Mouse (Mus musculus) limb, embryonic 11.5 days (tissue): ENCODE measurements around the gene Gm10306. TPM values are rescaled to one million over a fixed set of nuclear protein-coding genes. Genes with fewer than 3 reads are reported as not detected.

Source experiments
- ATAC-seq: fragments of 200-750 bp; cut with Nextera tagmentation; 2 replicates; pipeline ENCODE4 v1.8.0; 2017; ENCODE audit warnings: low read depth; ENCODE audit not compliant: insufficient number of reproducible peaks, low FRiP score, low TSS enrichment
- DNase-seq: peaks from one replicate; pipeline ENCODE4 v3.0.0-alpha.2; 2015; ENCODE audit warnings: low spot score
- H3K27ac ChIP-seq: fragments of 300-500 bp; sonication (generic); replicated peaks from 2 replicates; pipeline ENCODE4 v1.5.1; 2014; ENCODE audit warnings: low read depth, mild to moderate bottlenecking, low read length
- H3K27me3 ChIP-seq: fragments of 300-500 bp; sonication (generic); 2 replicates; pipeline ENCODE4 v1.6.1; 2014; ENCODE audit warnings: mild to moderate bottlenecking, low read length, mixed read lengths; ENCODE audit not compliant: control insufficient read depth, insufficient read depth
- H3K36me3 ChIP-seq: fragments of 300-500 bp; sonication (generic); 2 replicates; pipeline ENCODE4 v1.6.1; 2014; ENCODE audit warnings: mild to moderate bottlenecking, low read length, moderate library complexity, mixed read lengths; ENCODE audit not compliant: control insufficient read depth, insufficient read depth
- H3K4me1 ChIP-seq: fragments of 300-500 bp; sonication (generic); 2 replicates; pipeline ENCODE4 v1.6.1; 2014; ENCODE audit warnings: low read length, mixed read lengths; ENCODE audit not compliant: control insufficient read depth, insufficient read depth
- H3K4me2 ChIP-seq: fragments of 300-500 bp; sonication (generic); 2 replicates; pipeline ENCODE4 v1.6.1; 2014; ENCODE audit warnings: low read depth, mild to moderate bottlenecking, moderate library complexity; ENCODE audit not compliant: severe bottlenecking
- H3K4me3 ChIP-seq: fragments of 300-500 bp; sonication (generic); 2 replicates; pipeline ENCODE4 v1.5.1; 2014; ENCODE audit warnings: low read depth, low read length
- H3K9ac ChIP-seq: fragments of 300-500 bp; sonication (generic); 2 replicates; pipeline ENCODE4 v1.6.1; 2014; ENCODE audit warnings: mild to moderate bottlenecking, low read length
- H3K9me3 ChIP-seq: fragments of 300-500 bp; sonication (generic); 2 replicates; pipeline ENCODE4 v1.6.1; 2016; ENCODE audit warnings: low read length; ENCODE audit not compliant: control insufficient read depth
- WGBS: fragments of 180-500 bp; shearing (Covaris S2); extraction: QIAGEN DNeasy Blood & Tissue Kit; methylation state at CpG from one replicate; pipeline ENCODE4 v1.1.7; 2014; 5-methylcytosine and 5-hydroxymethylcytosine counted together
- polyA plus RNA-seq: library from polyadenylated mRNA; unstranded; fragments of >200 nt; fragmentation: Nextera tagmentation; extraction: Ambion mirVana; gene quantifications from 2 replicates; pipeline ENCODE4 v1.2.1, GENCODE M21; 2014

The Gm10306 gene
- polyA plus RNA-seq, 1 experiment from 2014 or later: 0.40 TPM

GRCm38 (mm10) chr4:94592709-94593108, 36.4 kb downstream of the Gm10306 start:
- Histone ChIP-seq H3K4me2 (no peak overlapping the region), H3K36me3 (no peaks in the 10 kb centered on the region), H3K9ac (no peak overlapping the region), H3K27me3 (no peaks in the 10 kb centered on the region), H3K4me1 (no peaks in the 10 kb centered on the region), H3K9me3 (no peaks in the 10 kb centered on the region), H3K27ac (no peak overlapping the region), H3K4me3 (no peak overlapping the region)
- ATAC-seq: no peak
- no peak for DNase-seq

GRCm38 (mm10) chr4:94601395-94601794, 45.0 kb downstream of the Gm10306 start:
- H3K9me3 ChIP-seq: no peaks in the 10 kb centered on the region
- no peak for ATAC-seq
- no peak overlapping the region for H3K4me3 ChIP-seq
- H3K4me1 ChIP-seq: no peaks in the 10 kb centered on the region
- no peak overlapping the region for H3K4me2 ChIP-seq
- no peak overlapping the region for H3K9ac ChIP-seq
- no peak overlapping the region for H3K27ac ChIP-seq
- no peaks in the 10 kb centered on the region for H3K36me3 ChIP-seq
- H3K27me3 ChIP-seq: no peaks in the 10 kb centered on the region
- 82% methylated on average over 4 of the region's 4 CpGs for WGBS
- DNase-seq: no peak

GRCm38 (mm10) chr4:94602496-94603030, 46.2 kb downstream of the Gm10306 start:
- WGBS: under 1% methylated on average over 33 of the region's 33 CpGs

GRCm38 (mm10) chr4:94603031-94603629, 46.8 kb downstream of the Gm10306 start, which contains the start of gene Plaa:
Gene Plaa (minus strand): TSS chr4:94603244.
- peak within 1 kb of the TSS; percentile 91 for H3K4me3 ChIP-seq

More at GRCm38 (mm10) chr4:94602496-94603030, 46.2 kb downstream of the Gm10306 start:
- no peaks in the 10 kb centered on the region for H3K4me1 ChIP-seq
- peak overlapping the region; percentile 91 for H3K4me3 ChIP-seq
- H3K9me3 ChIP-seq: no peaks in the 10 kb centered on the region
- peak overlapping the region; percentile 93 for H3K9ac ChIP-seq
- DNase-seq (no peak), ATAC-seq (peak; percentile 73; the same call in 1 of the 2 replicates)
- peak overlapping the region; percentile 72 for H3K27ac ChIP-seq
- H3K27me3 ChIP-seq: no peaks in the 10 kb centered on the region
- H3K4me2 ChIP-seq: peak overlapping the region; percentile 61
- H3K36me3 ChIP-seq: no peaks in the 10 kb centered on the region

GRCm38 (mm10) chr4:94604452-94605019, 48.2 kb downstream of the Gm10306 start:
- no peak overlapping the region for H3K27ac ChIP-seq
- WGBS: 96% methylated on average over 2 of the region's 2 CpGs
- DNase-seq (no peak), ATAC-seq (no peak)
- H3K4me1 ChIP-seq: no peaks in the 10 kb centered on the region
- H3K9me3 ChIP-seq: no peaks in the 10 kb centered on the region
- no peaks in the 10 kb centered on the region for H3K36me3 ChIP-seq
- H3K4me3 ChIP-seq: no peak overlapping the region
- peak overlapping the region; percentile 61; the same call in 1 of the 2 replicates for H3K4me2 ChIP-seq
- H3K9ac ChIP-seq: no peak overlapping the region
- no peaks in the 10 kb centered on the region for H3K27me3 ChIP-seq

More at GRCm38 (mm10) chr4:94603031-94603629, 46.8 kb downstream of the Gm10306 start, which contains the start of gene Plaa:
- under 1% methylated on average over 61 of the region's 61 CpGs for whole genome bisulfite sequencing
- peak within 1 kb of the TSS; percentile 93 for H3K9ac ChIP-seq
- DNase-seq (peak; percentile 95), ATAC-seq (peak; percentile 98)
- no peaks in the 10 kb centered on the region for H3K36me3 ChIP-seq
- peak within 1 kb of the TSS; percentile 61 for H3K4me2 ChIP-seq
- no peaks in the 10 kb centered on the region for H3K4me1 ChIP-seq
- peak within 1 kb of the TSS; percentile 72 for H3K27ac ChIP-seq
- no peaks in the 10 kb centered on the region for H3K9me3 ChIP-seq
- H3K27me3 ChIP-seq: no peaks in the 10 kb centered on the region

GRCm38 (mm10) chr4:94605591-94605990, 49.2 kb downstream of the Gm10306 start:
- WGBS: 93% methylated on average over 2 of the region's 2 CpGs
- no peak for ATAC-seq
- no peak for DNase-seq
- Histone ChIP-seq H3K4me1 (no peaks in the 10 kb centered on the region), H3K9ac (no peak overlapping the region), H3K4me3 (no peak overlapping the region), H3K9me3 (no peaks in the 10 kb centered on the region), H3K27ac (no peak overlapping the region), H3K27me3 (no peaks in the 10 kb centered on the region), H3K36me3 (no peaks in the 10 kb centered on the region), H3K4me2 (no peak overlapping the region)

Other genes starting within 250 kb of the Gm10306 start
- 29.9 and 30.9 TPM in 2 replicates for gene Caap1, start 250 bp downstream of the Gm10306 start, polyA plus RNA-seq
- gene Plaa, start 46.7 kb downstream of the Gm10306 start, polyA plus RNA-seq: 86.0 and 96.5 TPM in 2 replicates
- 59.8 and 63.3 TPM in 2 replicates for gene Ift74, start 57.9 kb downstream of the Gm10306 start, polyA plus RNA-seq
- 1.2 and 1.3 TPM in 2 replicates for gene Lrrc19, start 93.6 kb downstream of the Gm10306 start, polyA plus RNA-seq
- 9.0 and 9.6 TPM in 2 replicates for gene Tek, start 182.7 kb downstream of the Gm10306 start, polyA plus RNA-seq